Mouse (Mus musculus) right cerebral cortex, postnatal 36 days (tissue): ENCODE data around the gene Olfr1357.

Experiments
- DNase-seq, 2 experiments: peaks; one replicate each; pipeline ENCODE4 v3.0.0; 2022; ENCODE audit warnings: low spot score in 2 of 2, mixed read lengths in 1 of 2

Gene Olfr1357

GRCm38 (mm10) chr10:78581121-78581520 lies 36.8 kb downstream of the Olfr1357 start:
- DNase-seq = no peak

DNA sequence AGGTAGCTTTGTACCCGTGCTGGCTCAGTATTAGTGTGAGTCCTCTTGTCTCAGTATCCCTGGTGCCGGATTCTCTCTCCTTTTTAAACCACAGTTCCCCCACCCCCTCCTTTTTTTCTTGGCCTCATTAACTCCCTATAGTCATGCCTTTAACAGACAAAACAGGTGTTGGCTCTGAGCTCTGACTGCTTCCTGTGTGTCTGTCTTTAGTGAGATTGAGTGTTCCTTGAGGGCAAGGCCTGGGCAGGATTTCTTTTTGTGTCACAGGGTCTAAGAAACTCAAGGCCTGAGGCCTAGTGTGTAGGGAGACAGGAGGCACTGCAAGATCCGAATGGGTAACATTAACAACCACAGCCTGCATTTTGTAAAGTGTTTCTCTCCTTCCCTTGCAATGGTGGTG lies 39.7 kb downstream of the Olfr1357 start:
- no peak for DNase-seq

GRCm38 (mm10) chr10:78576435-78577184 lies 41.3 kb downstream of the Olfr1357 start:
- DNase-seq = no peak

GRCm38 (mm10) chr10:78575690-78576089 lies 42.2 kb downstream of the Olfr1357 start:
- DNase-seq = no peak

DNA sequence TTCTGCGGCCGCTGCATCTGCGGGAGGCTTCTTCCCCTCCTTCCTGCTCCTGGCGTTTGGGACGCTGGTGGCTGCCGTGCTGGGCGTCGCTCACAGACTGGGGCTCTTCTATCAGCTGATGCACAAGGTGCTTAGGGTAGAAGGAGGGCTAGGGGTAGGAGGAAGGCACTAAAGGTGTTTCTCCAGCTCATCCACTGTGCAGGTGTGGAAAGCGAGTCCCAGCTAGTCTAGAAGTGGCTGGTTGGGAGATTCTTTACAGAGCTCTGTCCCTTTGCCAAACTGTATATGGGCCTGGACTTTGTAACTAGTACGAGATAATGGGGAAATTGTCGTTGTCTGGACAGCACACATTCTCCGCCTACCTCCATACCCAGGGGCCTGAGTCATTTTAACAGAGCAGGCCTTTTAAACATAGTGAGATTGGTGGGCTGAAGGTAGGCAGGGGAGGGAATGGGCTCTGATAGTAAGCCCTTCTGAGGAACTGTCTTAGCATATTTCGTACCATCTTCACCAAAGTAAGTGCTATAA lies 42.7 kb downstream of the Olfr1357 start:
- DNase-seq = no peak

- DNase-seq = peak; percentile 89 to 92
Measured at GRCm38 (mm10) chr10:78574250-78575104, 43.4 kb downstream of the Olfr1357 start, which contains the start of gene Ilvbl. Gene Ilvbl (plus strand): TSS chr10:78574346.

DNA sequence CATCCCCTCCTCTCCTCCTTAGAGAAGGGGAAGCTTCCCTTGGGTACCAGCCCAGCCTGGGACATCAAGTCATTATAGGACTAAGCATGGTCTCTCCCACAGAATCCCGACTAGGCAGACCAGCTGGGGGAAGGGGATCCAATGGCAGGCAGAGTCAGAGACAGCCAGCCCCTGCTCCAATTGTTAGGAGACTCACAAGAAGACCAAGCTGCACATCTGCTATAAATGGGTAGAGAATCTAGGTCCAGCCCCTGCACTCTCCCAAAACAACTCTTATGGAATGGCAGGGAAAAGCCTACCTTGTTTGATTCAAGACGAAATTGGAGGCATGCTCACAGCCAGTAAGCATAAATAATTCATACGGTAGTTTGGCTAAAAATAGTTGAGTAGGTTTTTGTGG lies 44.6 kb downstream of the Olfr1357 start:
- DNase-seq = peak in 1 of 2 experiments; percentile 23

GRCm38 (mm10) chr10:78570897-78571296 lies 47.0 kb downstream of the Olfr1357 start:
- no peak for DNase-seq

GRCm38 (mm10) chr10:78570416-78570815 lies 47.5 kb downstream of the Olfr1357 start:
- no peak for DNase-seq

DNA sequence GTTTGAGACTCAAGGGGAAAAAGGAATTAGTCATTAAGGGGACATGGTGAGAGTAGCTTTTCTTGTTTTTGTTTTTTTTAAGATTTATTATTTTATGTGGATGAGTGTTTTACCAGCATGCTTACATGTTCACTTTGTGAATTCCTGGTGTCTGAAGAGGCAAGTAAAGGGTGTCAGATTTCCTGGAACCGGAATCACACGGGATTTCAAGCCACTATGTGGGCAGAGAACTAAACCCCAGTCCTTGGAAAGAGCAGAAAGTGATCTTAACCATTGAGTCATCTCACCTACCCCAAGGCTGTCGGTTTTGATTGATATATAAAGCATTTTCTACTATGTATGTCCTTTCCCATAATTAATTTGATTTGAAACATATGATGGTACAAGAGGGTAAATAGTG lies 48.2 kb downstream of the Olfr1357 start:
- DNase-seq = no peak

DNA sequence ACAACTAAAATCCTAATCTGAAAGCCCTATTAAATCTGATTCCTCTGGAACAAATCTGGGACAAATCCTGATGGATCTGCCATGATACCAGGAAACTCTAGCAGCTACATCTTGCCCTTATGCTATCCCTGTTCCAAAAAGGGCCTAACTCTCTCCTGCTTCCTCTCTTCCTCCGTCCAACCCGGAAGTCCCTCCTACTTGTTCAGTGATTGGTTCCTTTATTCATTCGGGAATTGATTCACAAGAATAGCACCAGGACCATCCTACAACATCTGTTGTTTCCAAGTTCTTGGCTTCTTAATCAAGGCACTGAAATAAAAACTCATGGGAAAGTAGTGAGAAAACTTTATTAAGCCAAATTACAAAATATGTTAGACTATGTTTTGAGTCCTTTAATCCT lies 48.7 kb downstream of the Olfr1357 start:
- no peak for DNase-seq

DNA sequence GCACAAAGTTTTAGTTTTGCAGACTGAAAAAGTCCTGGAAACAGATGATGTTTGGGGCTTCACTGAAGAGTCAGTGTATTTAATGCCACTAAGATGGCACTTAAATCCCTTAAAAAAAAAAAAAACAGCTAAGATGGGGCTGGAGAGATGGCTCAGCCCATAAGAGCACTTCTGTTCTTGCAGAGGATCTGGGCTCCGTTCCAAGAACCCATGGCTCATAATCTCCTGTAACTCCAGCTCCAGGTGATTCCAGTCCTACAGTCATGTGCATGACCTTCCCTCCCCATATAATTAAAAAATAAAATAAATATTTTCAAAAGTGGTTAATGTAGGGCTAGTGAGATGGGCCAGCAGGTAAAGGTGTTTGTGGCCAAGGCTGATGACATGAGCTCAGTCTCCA lies 52.8 kb downstream of the Olfr1357 start:
- DNase-seq = no peak
